Mouse (Mus musculus): ENCODE results near the gene Aar2.
"Not testable (repeated sequence)": the region's sequence is repeated elsewhere in the genome, so short reads cannot be mapped to it uniquely, and the experiment has no call there.

Gene Aar2

GRCm38 (mm10) chr2:156547123-156547891 is at the start of gene Aar2:
Gene Aar2 (plus strand): TSS chr2:156547584.
- DNase-seq (ENCODE audit: low spot score in 2 of 2): peak; percentile 79 to 80

GRCm38 (mm10) chr2:156497915-156498314 is 49.5 kb upstream of the Aar2 start:
- peak; percentile 16 to 45 for DNase-seq (ENCODE audit: low spot score in 2 of 2)

GRCm38 (mm10) chr2:156501025-156501424 is 46.4 kb upstream of the Aar2 start:
- no peak for DNase-seq (ENCODE audit: low spot score in 2 of 2)

- peak in 1 of 2 experiments; percentile 22 for DNase-seq (ENCODE audit: low spot score in 2 of 2)
These were observed 41.9 kb upstream of the Aar2 start for GRCm38 (mm10) chr2:156505533-156505932.

GRCm38 (mm10) chr2:156512028-156512427 is 35.4 kb upstream of the Aar2 start:
- no peak for DNase-seq (ENCODE audit: low spot score in 2 of 2)

- DNase-seq (ENCODE audit: low spot score in 2 of 2): no peak
These were observed 34.8 kb upstream of the Aar2 start for GRCm38 (mm10) chr2:156512561-156512960.

- no peak for DNase-seq (ENCODE audit: low spot score in 2 of 2)
These were observed 32.3 kb upstream of the Aar2 start for GRCm38 (mm10) chr2:156515102-156515501.

- peak; percentile 74 for DNase-seq (ENCODE audit: low spot score in 2 of 2)
These were observed 31.7 kb upstream of the Aar2 start for GRCm38 (mm10) chr2:156515565-156516185.

GRCm38 (mm10) chr2:156516678-156517077 is 30.7 kb upstream of the Aar2 start:
- DNase-seq (ENCODE audit: low spot score in 2 of 2): not testable (repeated sequence)

GRCm38 (mm10) chr2:156518306-156518705 is 29.1 kb upstream of the Aar2 start:
- DNase-seq (ENCODE audit: low spot score in 2 of 2): no peak

- no peak for DNase-seq (ENCODE audit: low spot score in 2 of 2)
These were observed 27.8 kb upstream of the Aar2 start for GRCm38 (mm10) chr2:156519584-156519983.

GRCm38 (mm10) chr2:156522994-156523393 is 24.4 kb upstream of the Aar2 start:
- no peak for DNase-seq (ENCODE audit: low spot score in 2 of 2)

GRCm38 (mm10) chr2:156524078-156524477 is 23.3 kb upstream of the Aar2 start:
- no peak for DNase-seq (ENCODE audit: low spot score in 2 of 2)

- no peak for DNase-seq (ENCODE audit: low spot score in 2 of 2)
These were observed 17.7 kb upstream of the Aar2 start for GRCm38 (mm10) chr2:156529726-156530125.

- no peak for DNase-seq (ENCODE audit: low spot score in 2 of 2)
These were observed 14.2 kb upstream of the Aar2 start for GRCm38 (mm10) chr2:156533160-156533559.

- no peak for DNase-seq (ENCODE audit: low spot score in 2 of 2)
These were observed 8.4 kb upstream of the Aar2 start for GRCm38 (mm10) chr2:156538817-156539555.

GRCm38 (mm10) chr2:156540991-156541390 is 6.4 kb upstream of the Aar2 start:
- no peak for DNase-seq (ENCODE audit: low spot score in 2 of 2)

GRCm38 (mm10) chr2:156542410-156542809 is 5.0 kb upstream of the Aar2 start:
- DNase-seq (ENCODE audit: low spot score in 2 of 2): no peak

- DNase-seq (ENCODE audit: low spot score in 2 of 2): no peak
These were observed 3.6 kb upstream of the Aar2 start for GRCm38 (mm10) chr2:156543804-156544203.

- DNase-seq (ENCODE audit: low spot score in 2 of 2): no peak
These were observed 5.0 kb downstream of the Aar2 start for GRCm38 (mm10) chr2:156552421-156552820.

- DNase-seq (ENCODE audit: low spot score in 2 of 2): no peak
These were observed 14.4 kb downstream of the Aar2 start for GRCm38 (mm10) chr2:156561808-156562207.

GRCm38 (mm10) chr2:156563557-156563956 is 16.2 kb downstream of the Aar2 start:
- DNase-seq (ENCODE audit: low spot score in 2 of 2): no peak

GRCm38 (mm10) chr2:156566512-156566911 is 19.1 kb downstream of the Aar2 start:
- DNase-seq (ENCODE audit: low spot score in 2 of 2): no peak

Data from urinary bladder, postnatal 36 days (tissue).